Mouse (Mus musculus) gastrocnemius, adult 18-20 months (tissue): ENCODE results near the gene Cdh23. TPM values are rescaled to one million over a fixed set of nuclear protein-coding genes. Genes with fewer than 3 reads are reported as not detected.
A peak's percentile ranks its signal among the peaks of the same experiment; 100 is the strongest.
"Not testable (repeated sequence)": the region's sequence is repeated elsewhere in the genome, so short reads cannot be mapped to it uniquely, and the experiment has no call there.

Experiments used
- DNase-seq: peaks from one replicate; pipeline ENCODE4 v3.0.0; 2021; ENCODE audit warnings: low spot score
- long read RNA-seq, 2 experiments: library from polyadenylated mRNA; stranded (forward); transcript quantifications; one replicate each; pipeline ENCODE4 v2.0.0; 2021
- total RNA-seq, 2 experiments: library from RNA; stranded (reverse); gene quantifications; 2 replicates each; pipeline ENCODE4 v1.2.3; 2021

Gene Cdh23
- 1 to 10 TPM; 1.3 to 2.7 TPM for total RNA-seq
- long read RNA-seq, experiment 1, partial matches to known transcripts = 1 of 3 reads
- long read RNA-seq, experiment 1, other reads (novel, unspliced or antisense) = 2 of 3 reads
- long read RNA-seq, experiment 2, partial matches to known transcripts = 0 of 1 reads
- long read RNA-seq, experiment 2, other reads (novel, unspliced or antisense) = 1 of 1 reads

GRCm38 (mm10) chr10:60696390-60696789 lies at the start of gene Cdh23:
Gene Cdh23 (minus strand): TSS chr10:60696490.
- no peak for DNase-seq

- DNase-seq = no peak
Observed at GRCm38 (mm10) chr10:60744543-60745290, 48.4 kb upstream of the Cdh23 start.

- DNase-seq = no peak
Observed at GRCm38 (mm10) chr10:60743681-60744080, 47.4 kb upstream of the Cdh23 start.

- no peak for DNase-seq
Observed at GRCm38 (mm10) chr10:60742942-60743341, 46.7 kb upstream of the Cdh23 start.

- not testable (repeated sequence) for DNase-seq
Observed at GRCm38 (mm10) chr10:60742296-60742695, 46.0 kb upstream of the Cdh23 start.

GRCm38 (mm10) chr10:60741435-60741834 lies 45.1 kb upstream of the Cdh23 start:
- DNase-seq = no peak

GRCm38 (mm10) chr10:60739619-60740363 lies 43.5 kb upstream of the Cdh23 start:
- no peak for DNase-seq

GRCm38 (mm10) chr10:60737886-60738640 lies 41.8 kb upstream of the Cdh23 start:
- DNase-seq = no peak

GRCm38 (mm10) chr10:60737169-60737728 lies 41.0 kb upstream of the Cdh23 start:
- DNase-seq = no peak

GRCm38 (mm10) chr10:60735737-60736136 lies 39.4 kb upstream of the Cdh23 start:
- DNase-seq = no peak

GRCm38 (mm10) chr10:60733471-60733870 lies 37.2 kb upstream of the Cdh23 start:
- no peak for DNase-seq

- peak; percentile 33 for DNase-seq
Observed at GRCm38 (mm10) chr10:60732397-60732861, 36.1 kb upstream of the Cdh23 start.

- no peak for DNase-seq
Observed at GRCm38 (mm10) chr10:60731742-60732141, 35.5 kb upstream of the Cdh23 start.

GRCm38 (mm10) chr10:60727301-60727700 lies 31.0 kb upstream of the Cdh23 start:
- DNase-seq = no peak

- DNase-seq = no peak
Observed at GRCm38 (mm10) chr10:60726896-60727295, 30.6 kb upstream of the Cdh23 start.

- DNase-seq = no peak
Observed at GRCm38 (mm10) chr10:60724496-60724895, 28.2 kb upstream of the Cdh23 start.

- no peak for DNase-seq
Observed at GRCm38 (mm10) chr10:60723345-60723744, 27.1 kb upstream of the Cdh23 start.

GRCm38 (mm10) chr10:60721640-60722039 lies 25.4 kb upstream of the Cdh23 start:
- DNase-seq = no peak

- no peak for DNase-seq
Observed at GRCm38 (mm10) chr10:60720461-60720860, 24.2 kb upstream of the Cdh23 start.

- no peak for DNase-seq
Observed at GRCm38 (mm10) chr10:60718491-60718890, 22.2 kb upstream of the Cdh23 start.

- DNase-seq = no peak
Observed at GRCm38 (mm10) chr10:60716449-60716848, 20.2 kb upstream of the Cdh23 start.
